Mouse (Mus musculus) heart, embryonic 11.5 days (tissue): ENCODE results near the gene Tmem213. TPM values are rescaled to one million over a fixed set of nuclear protein-coding genes. Genes with fewer than 3 reads are reported as not detected.

Experiments
- ATAC-seq: fragments of 200-750 bp; cut with Nextera tagmentation; replicated peaks from 2 replicates; pipeline ENCODE4 v1.8.0; 2017; ENCODE audit warnings: moderate library complexity; ENCODE audit not compliant: insufficient number of reproducible peaks, low FRiP score, low TSS enrichment
- H3K27ac ChIP-seq: fragments of 300-500 bp; sonication (generic); 2 replicates; pipeline ENCODE4 v1.5.1; 2014; ENCODE audit warnings: mild to moderate bottlenecking, low read depth, low read length
- H3K27me3 ChIP-seq: fragments of 300-500 bp; sonication (generic); 2 replicates; pipeline ENCODE4 v1.6.1; 2014; ENCODE audit warnings: mild to moderate bottlenecking, low read length, mixed read lengths; ENCODE audit not compliant: control insufficient read depth, insufficient read depth
- H3K36me3 ChIP-seq: fragments of 300-500 bp; sonication (generic); 2 replicates; pipeline ENCODE4 v1.6.1; 2014; ENCODE audit warnings: mild to moderate bottlenecking, low read length, moderate library complexity, mixed read lengths; ENCODE audit not compliant: control insufficient read depth, insufficient read depth
- H3K4me1 ChIP-seq: fragments of 300-500 bp; sonication (generic); 2 replicates; pipeline ENCODE4 v1.6.1; 2014; ENCODE audit warnings: low read length; ENCODE audit not compliant: control insufficient read depth, insufficient read depth
- H3K4me2 ChIP-seq: fragments of 300-500 bp; sonication (generic); 2 replicates; pipeline ENCODE4 v1.6.1; 2014; ENCODE audit warnings: mild to moderate bottlenecking, moderate library complexity
- H3K4me3 ChIP-seq: fragments of 300-500 bp; sonication (generic); 2 replicates; pipeline ENCODE4 v1.5.1; 2014; ENCODE audit warnings: low read depth, low read length
- H3K9ac ChIP-seq: fragments of 300-500 bp; sonication (generic); 2 replicates; pipeline ENCODE4 v1.6.1; 2014; ENCODE audit warnings: mild to moderate bottlenecking, low read depth, low read length, moderate library complexity
- H3K9me3 ChIP-seq: fragments of 300-500 bp; sonication (generic); replicated peaks from 2 replicates; pipeline ENCODE4 v1.6.1; 2016; ENCODE audit warnings: low read length; ENCODE audit not compliant: control insufficient read depth
- WGBS: fragments of 180-500 bp; shearing (Covaris S2); extraction: QIAGEN DNeasy Blood & Tissue Kit; methylation state at CpG from one replicate; pipeline ENCODE4 v1.1.7; 2014; ENCODE audit not compliant: insufficient replicate concordance; 5-methylcytosine and 5-hydroxymethylcytosine counted together
- polyA plus RNA-seq: library from polyadenylated mRNA; unstranded; fragments of >200 nt; fragmentation: Nextera tagmentation; extraction: Ambion mirVana; gene quantifications from 2 replicates; pipeline ENCODE4 v1.2.1, GENCODE M21; 2014

Tmem213 gene
- not detected in 2 replicates for polyA plus RNA-seq

DNA sequence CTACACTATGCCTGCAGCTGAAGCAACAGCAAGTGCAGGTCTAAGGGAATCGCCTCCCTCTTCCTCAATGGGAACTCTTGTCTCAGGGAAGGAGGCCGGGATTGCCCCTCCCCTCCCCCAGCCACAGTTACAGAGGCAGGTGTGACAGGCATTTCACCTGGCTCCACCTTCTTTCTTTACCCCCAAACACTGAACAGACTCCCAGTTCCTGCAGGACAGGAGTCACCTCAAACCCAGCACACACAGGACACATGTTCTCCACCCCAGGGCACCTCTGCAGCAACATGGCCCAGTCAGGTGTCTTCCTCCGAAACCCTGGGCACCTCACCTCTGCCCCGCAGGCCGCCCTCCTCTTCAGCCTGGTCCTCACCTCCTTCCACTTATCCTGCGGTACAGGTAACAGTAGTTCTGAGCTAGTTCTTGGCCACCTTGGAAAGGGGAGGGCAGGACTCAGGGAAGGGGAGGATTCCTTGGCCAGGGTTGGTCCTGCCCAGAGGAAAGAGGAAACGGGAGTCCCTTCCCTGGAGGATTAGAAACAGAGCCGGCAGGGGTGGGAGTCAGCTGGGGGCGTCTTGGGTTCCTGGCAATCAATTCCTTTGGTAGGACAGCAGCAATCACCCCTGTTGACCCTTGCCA is at the start of gene Tmem213:
TSS of gene Tmem213 (plus strand) at position 96 of the 636 bp plus-strand sequence.
- no peak within 1 kb of the TSS for H3K27ac ChIP-seq
- H3K4me2 ChIP-seq, result peak within 1 kb of the TSS; percentile 43
- no peaks in the 10 kb centered on the region; the same call in 1 of the 2 replicates for H3K4me1 ChIP-seq
- H3K9ac ChIP-seq, result 0 out of 2 replicates have a peak within 1 kb of the TSS, but pooled peaks have one; percentile 4
- H3K9me3 ChIP-seq, result no peaks in the 10 kb centered on the region
- H3K36me3 ChIP-seq, result no peaks in the 10 kb centered on the region
- 22% methylated on average over 9 of the region's 9 CpGs for WGBS
- ATAC-seq, result no peak
- H3K27me3 ChIP-seq, result no peaks in the 10 kb centered on the region
- no peak within 1 kb of the TSS for H3K4me3 ChIP-seq

DNA sequence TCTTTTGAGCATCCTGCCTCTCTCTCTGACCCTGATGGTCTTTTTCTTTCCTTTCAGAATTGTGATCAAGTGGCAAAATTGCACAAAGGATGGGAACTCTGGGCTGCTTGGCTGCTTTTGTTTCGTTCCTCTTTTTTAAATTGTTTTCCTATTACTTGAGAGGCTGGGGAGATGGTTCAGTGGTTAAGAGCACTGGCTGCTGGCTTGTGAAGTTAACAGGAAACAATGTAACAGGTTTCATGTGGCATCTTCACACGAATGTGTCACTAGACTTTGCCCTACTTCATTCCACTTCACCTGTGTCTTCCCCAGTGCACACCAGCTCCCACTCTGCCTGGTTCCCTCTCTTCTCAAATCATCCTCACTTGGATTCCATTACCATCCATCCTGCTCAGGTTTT is 44.4 kb upstream of the Tmem213 start:
- no peak overlapping the region for H3K9ac ChIP-seq
- H3K9me3 ChIP-seq, result no peaks in the 10 kb centered on the region; the same call in 1 of the 2 replicates
- no peaks in the 10 kb centered on the region for H3K27me3 ChIP-seq
- H3K36me3 ChIP-seq, result no peaks in the 10 kb centered on the region
- 73% methylated on average over 2 of the region's 2 CpGs for WGBS
- no peak overlapping the region for H3K4me3 ChIP-seq
- no peak overlapping the region for H3K27ac ChIP-seq
- H3K4me2 ChIP-seq, result no peak overlapping the region
- no peaks in the 10 kb centered on the region; the same call in 1 of the 2 replicates for H3K4me1 ChIP-seq
- no peak for ATAC-seq

- no peak overlapping the region for H3K9ac ChIP-seq
- ATAC-seq, result no peak
- H3K4me2 ChIP-seq, result no peak overlapping the region
- 84% methylated on average over 3 of the region's 3 CpGs for WGBS
- H3K4me1 ChIP-seq, result no peaks in the 10 kb centered on the region; the same call in 1 of the 2 replicates
- no peak overlapping the region for H3K4me3 ChIP-seq
- H3K36me3 ChIP-seq, result no peaks in the 10 kb centered on the region
- H3K9me3 ChIP-seq, result no peaks in the 10 kb centered on the region; the same call in 1 of the 2 replicates
- no peak overlapping the region for H3K27ac ChIP-seq
- no peaks in the 10 kb centered on the region for H3K27me3 ChIP-seq
Measured at GRCm38 (mm10) chr6:38065122-38065500, 43.9 kb upstream of the Tmem213 start.

GRCm38 (mm10) chr6:38065501-38066122 is 43.4 kb upstream of the Tmem213 start:
- Histone ChIP-seq H3K36me3 (no peaks in the 10 kb centered on the region), H3K27me3 (no peaks in the 10 kb centered on the region), H3K4me1 (no peaks in the 10 kb centered on the region; the same call in 1 of the 2 replicates), H3K9me3 (no peaks in the 10 kb centered on the region; the same call in 1 of the 2 replicates), H3K9ac (no peak overlapping the region), H3K4me3 (no peak overlapping the region), H3K4me2 (no peak overlapping the region), H3K27ac (no peak overlapping the region)
- WGBS, result 72% methylated on average over 11 of the region's 11 CpGs
- no peak for ATAC-seq

DNA sequence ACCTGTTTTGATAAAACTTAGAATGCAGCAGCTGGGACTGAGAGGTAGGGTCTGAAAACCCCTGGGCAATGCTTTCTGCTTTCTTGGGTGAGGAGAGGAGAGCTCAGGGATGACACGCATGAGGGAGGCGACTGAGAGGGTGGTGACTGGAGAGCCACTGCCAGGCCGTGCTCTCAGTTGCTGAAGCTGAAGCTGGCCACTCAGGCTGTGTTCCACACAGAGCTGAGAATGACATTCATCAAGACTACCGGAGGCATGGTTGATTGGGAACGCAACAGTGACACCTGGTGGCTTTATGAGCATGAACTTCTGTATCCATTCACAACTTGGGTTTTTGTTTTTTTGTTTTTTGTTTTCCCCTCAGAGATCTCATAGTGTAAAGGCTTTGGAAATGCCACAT is 42.8 kb upstream of the Tmem213 start:
- Histone ChIP-seq H3K36me3 (no peaks in the 10 kb centered on the region), H3K4me1 (no peaks in the 10 kb centered on the region; the same call in 1 of the 2 replicates), H3K9me3 (no peaks in the 10 kb centered on the region; the same call in 1 of the 2 replicates), H3K9ac (no peak overlapping the region), H3K4me2 (no peak overlapping the region), H3K27me3 (no peaks in the 10 kb centered on the region), H3K4me3 (no peak overlapping the region), H3K27ac (no peak overlapping the region)
- 6% methylated on average over 5 of the region's 5 CpGs for WGBS
- ATAC-seq, result no peak; the same call in 1 of the 2 replicates

GRCm38 (mm10) chr6:38071256-38071655 is 37.8 kb upstream of the Tmem213 start:
- no peak overlapping the region for H3K9ac ChIP-seq
- H3K4me1 ChIP-seq, result 0 out of 2 replicates have a peak, but pooled peaks cover 3% of the 10 kb centered on the region
- WGBS, result 71% methylated on average over 4 of the region's 4 CpGs
- H3K36me3 ChIP-seq, result no peaks in the 10 kb centered on the region
- ATAC-seq, result no peak
- H3K27me3 ChIP-seq, result no peaks in the 10 kb centered on the region
- no peak overlapping the region for H3K27ac ChIP-seq
- H3K4me2 ChIP-seq, result no peak overlapping the region
- H3K9me3 ChIP-seq, result no peaks in the 10 kb centered on the region
- H3K4me3 ChIP-seq, result no peak overlapping the region

DNA sequence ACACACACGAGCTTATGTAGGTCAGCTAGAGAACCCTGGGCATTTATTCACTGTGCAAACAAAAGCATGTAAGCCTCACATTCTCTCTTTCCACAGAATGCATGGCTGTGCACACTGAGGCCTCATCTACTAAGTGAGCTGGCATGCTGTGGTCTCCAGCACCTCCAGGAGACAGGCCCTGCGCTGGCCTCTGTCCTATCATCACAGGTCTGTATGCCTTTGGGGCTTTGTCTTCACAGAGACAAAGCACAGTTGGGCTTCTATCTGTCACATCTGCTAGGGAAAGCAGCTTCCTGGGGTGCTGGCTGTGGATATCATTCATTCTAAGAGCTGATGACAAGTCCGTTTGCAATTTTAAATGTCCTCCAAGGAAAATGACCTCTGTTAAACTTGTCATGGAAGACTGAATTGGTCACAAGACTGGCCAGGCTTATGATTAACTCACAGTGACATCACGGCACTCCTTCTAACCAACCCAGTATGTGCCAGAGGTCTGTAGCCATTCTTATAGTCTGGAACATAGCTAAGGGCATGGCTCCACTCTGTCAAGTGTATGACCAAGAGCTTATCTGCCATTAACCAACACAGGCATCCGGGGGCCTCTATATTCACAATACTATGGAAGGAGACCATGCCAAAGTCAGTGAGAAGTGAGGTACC is 36.8 kb upstream of the Tmem213 start:
- WGBS, result 62% methylated on average over 5 of the region's 5 CpGs
- Histone ChIP-seq H3K36me3 (no peaks in the 10 kb centered on the region), H3K9ac (no peak overlapping the region), H3K27me3 (no peaks in the 10 kb centered on the region), H3K27ac (no peak overlapping the region), H3K4me2 (no peak overlapping the region), H3K4me3 (no peak overlapping the region), H3K4me1 (0 out of 2 replicates have a peak, but pooled peaks cover 3% of the 10 kb centered on the region), H3K9me3 (no peaks in the 10 kb centered on the region)
- ATAC-seq, result no peak

DNA sequence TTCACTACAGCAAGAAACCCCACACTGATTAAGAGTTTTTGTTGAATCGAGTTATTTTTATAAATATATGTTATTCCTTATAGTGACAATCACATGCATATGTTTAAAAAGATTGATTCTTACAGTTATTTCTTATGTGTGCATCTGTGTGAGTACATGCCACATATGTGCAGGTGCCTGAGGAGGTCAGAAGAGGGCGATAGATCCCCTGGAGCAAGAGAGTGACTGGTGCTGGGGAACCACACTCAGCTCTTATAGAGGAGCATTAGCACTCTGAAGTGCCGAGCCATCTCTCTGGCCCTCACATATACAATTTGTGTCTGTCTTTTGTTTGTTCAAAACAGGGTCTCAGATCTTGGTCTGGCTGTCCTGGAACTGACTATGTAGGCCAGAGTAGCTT is 35.5 kb upstream of the Tmem213 start:
- 86% methylated on average over 3 of the region's 3 CpGs for WGBS
- no peak for ATAC-seq
- Histone ChIP-seq H3K9me3 (no peaks in the 10 kb centered on the region), H3K9ac (no peak overlapping the region), H3K36me3 (no peaks in the 10 kb centered on the region), H3K4me3 (no peak overlapping the region), H3K27ac (no peak overlapping the region), H3K4me1 (0 out of 2 replicates have a peak, but pooled peaks cover 3% of the 10 kb centered on the region), H3K27me3 (no peaks in the 10 kb centered on the region), H3K4me2 (no peak overlapping the region)
